Mouse (Mus musculus): Measurements from ENCODE around the gene Phf20.

GRCm38 (mm10) chr2:156297653-156298052, 101.4 kb downstream of the Phf20 start:
- TF ChIP-seq CTCF (IDR thresholded peaks at IDR 0.05; ENCODE audit: extremely low read depth, insufficient read depth, low read length), result no peak
- TF ChIP-seq POLR2A (IDR thresholded peaks at IDR 0.05; ENCODE audit: extremely low read depth, insufficient read depth, low read length), result no peak
